Mouse (Mus musculus): ENCODE measurements around the gene Efr3b. TPM values are rescaled to one million over a fixed set of nuclear protein-coding genes. Genes with fewer than 3 reads are reported as not detected.

Gene Efr3b
- 0.97 and 2.0 TPM in 2 replicates for polyA plus RNA-seq (2012; rRNA removed)

- Histone ChIP-seq H3K36me3 (ENCODE audit: control insufficient read depth, insufficient read depth, low read length) (no peaks in the 10 kb centered on the region), H3K27ac (ENCODE audit: insufficient read depth, low read length) (no peak within 1 kb of the TSS), H3K4me3 (ENCODE audit: extremely low read depth, insufficient read depth, insufficient read length) (peak within 1 kb of the TSS; percentile 61), H3K27me3 (ENCODE audit: control insufficient read depth, insufficient read depth, low read length) (peaks cover 13% of the 10 kb centered on the region), H3K4me1 (ENCODE audit: control insufficient read depth, insufficient read depth, insufficient read length) (no peaks in the 10 kb centered on the region)
- TF ChIP-seq CTCF (IDR thresholded peaks at IDR 0.05; ENCODE audit: extremely low read depth, insufficient read depth, insufficient read length, insufficient replicate concordance) = no peak
- TF ChIP-seq POLR2A (IDR thresholded peaks at IDR 0.05; ENCODE audit: low read depth, low read length) = no peak
- WGBS = 3% methylated on average over 76 of the region's 78 CpGs
- DNase-seq (ENCODE audit: low read depth in 1 of 2, low spot score in 2 of 2) = peak in 1 of 2 experiments; percentile 57
These were observed at the start of gene Efr3b for GRCm38 (mm10) chr12:4038061-4039041. Gene Efr3b, minus strand, starts transcription at chr12:4038915.

GRCm38 (mm10) chr12:4083441-4083840, 44.7 kb upstream of the Efr3b start:
- H3K27ac ChIP-seq (ENCODE audit: insufficient read depth, low read length) = no peak overlapping the region
- WGBS = 75% methylated on average over 8 of the region's 8 CpGs
- no peaks in the 10 kb centered on the region for H3K27me3 ChIP-seq (ENCODE audit: control insufficient read depth, insufficient read depth, low read length)
- H3K4me1 ChIP-seq (ENCODE audit: control insufficient read depth, insufficient read depth, insufficient read length) = peaks cover 2% of the 10 kb centered on the region
- no peak for DNase-seq (ENCODE audit: low read depth in 1 of 2, low spot score in 2 of 2)
- no peak overlapping the region for H3K4me3 ChIP-seq (ENCODE audit: extremely low read depth, insufficient read depth, insufficient read length)
- TF ChIP-seq CTCF (IDR thresholded peaks at IDR 0.05; ENCODE audit: extremely low read depth, insufficient read depth, insufficient read length, insufficient replicate concordance) (no peak), POLR2A (IDR thresholded peaks at IDR 0.05; ENCODE audit: low read depth, low read length) (no peak)
- H3K36me3 ChIP-seq (ENCODE audit: control insufficient read depth, insufficient read depth, low read length) = peaks cover 7% of the 10 kb centered on the region

GRCm38 (mm10) chr12:4082132-4083001, 43.7 kb upstream of the Efr3b start, which contains the start of gene Dnajc27:
Gene Dnajc27, plus strand, starts transcription at chr12:4082583.
- H3K4me1 ChIP-seq (ENCODE audit: control insufficient read depth, insufficient read depth, insufficient read length) = peaks cover 2% of the 10 kb centered on the region
- H3K4me3 ChIP-seq (ENCODE audit: extremely low read depth, insufficient read depth, insufficient read length) = peak within 1 kb of the TSS; percentile 89
- H3K27ac ChIP-seq (ENCODE audit: insufficient read depth, low read length) = peak within 1 kb of the TSS; percentile 91
- DNase-seq (ENCODE audit: low read depth in 1 of 2, low spot score in 2 of 2) = peak; percentile 90
- H3K36me3 ChIP-seq (ENCODE audit: control insufficient read depth, insufficient read depth, low read length) = peaks cover 6% of the 10 kb centered on the region
- TF ChIP-seq POLR2A (IDR thresholded peaks at IDR 0.05; ENCODE audit: low read depth, low read length) (no peak; the same call in 1 of the 2 replicates), CTCF (IDR thresholded peaks at IDR 0.05; ENCODE audit: extremely low read depth, insufficient read depth, insufficient read length, insufficient replicate concordance) (no peak)
- H3K27me3 ChIP-seq (ENCODE audit: control insufficient read depth, insufficient read depth, low read length) = no peaks in the 10 kb centered on the region
- 8% methylated on average over 59 of the region's 59 CpGs for WGBS

GRCm38 (mm10) chr12:4080311-4080710, 41.6 kb upstream of the Efr3b start:
- TF ChIP-seq CTCF (IDR thresholded peaks at IDR 0.05; ENCODE audit: extremely low read depth, insufficient read depth, insufficient read length, insufficient replicate concordance) (peak; percentile 52; the same call in 1 of the 2 replicates), POLR2A (IDR thresholded peaks at IDR 0.05; ENCODE audit: low read depth, low read length) (no peak)
- Histone ChIP-seq H3K27me3 (ENCODE audit: control insufficient read depth, insufficient read depth, low read length) (no peaks in the 10 kb centered on the region), H3K27ac (ENCODE audit: insufficient read depth, low read length) (no peak overlapping the region), H3K4me3 (ENCODE audit: extremely low read depth, insufficient read depth, insufficient read length) (no peak overlapping the region), H3K36me3 (ENCODE audit: control insufficient read depth, insufficient read depth, low read length) (no peaks in the 10 kb centered on the region), H3K4me1 (ENCODE audit: control insufficient read depth, insufficient read depth, insufficient read length) (peaks cover 2% of the 10 kb centered on the region)
- WGBS = 0% methylated on average over 2 of the region's 2 CpGs
- DNase-seq (ENCODE audit: low read depth in 1 of 2, low spot score in 2 of 2) = peak; percentile 45 to 69

GRCm38 (mm10) chr12:4078069-4078468, 39.4 kb upstream of the Efr3b start:
- no peak for TF ChIP-seq POLR2A (IDR thresholded peaks at IDR 0.05; ENCODE audit: low read depth, low read length)
- TF ChIP-seq CTCF (IDR thresholded peaks at IDR 0.05; ENCODE audit: extremely low read depth, insufficient read depth, insufficient read length, insufficient replicate concordance) = no peak
- Histone ChIP-seq H3K4me1 (ENCODE audit: control insufficient read depth, insufficient read depth, insufficient read length) (peaks cover 2% of the 10 kb centered on the region), H3K4me3 (ENCODE audit: extremely low read depth, insufficient read depth, insufficient read length) (no peak overlapping the region), H3K27me3 (ENCODE audit: control insufficient read depth, insufficient read depth, low read length) (no peaks in the 10 kb centered on the region), H3K36me3 (ENCODE audit: control insufficient read depth, insufficient read depth, low read length) (no peaks in the 10 kb centered on the region), H3K27ac (ENCODE audit: insufficient read depth, low read length) (no peak overlapping the region)
- WGBS = 67% methylated on average over 1 of the region's 1 CpGs
- no peak for DNase-seq (ENCODE audit: low read depth in 1 of 2, low spot score in 2 of 2)

DNA sequence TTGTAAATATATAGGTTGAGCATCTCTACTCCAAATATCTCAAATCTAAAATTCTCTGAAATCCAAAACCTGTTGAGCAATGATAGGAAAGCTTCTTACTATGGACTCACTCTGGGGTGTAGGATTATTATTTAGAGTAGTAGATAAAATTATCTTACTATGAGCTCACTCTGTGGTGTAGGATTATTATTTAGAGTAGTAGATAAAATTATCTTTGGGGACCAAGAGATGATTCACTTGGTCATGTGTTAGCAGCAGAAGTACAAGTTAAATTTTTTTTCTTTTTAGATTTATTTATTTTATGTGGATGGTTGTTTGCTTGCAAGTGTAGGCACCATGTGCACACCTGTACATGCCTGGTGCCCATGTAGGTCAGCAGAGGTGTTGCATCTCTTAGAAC, 37.7 kb upstream of the Efr3b start:
- Histone ChIP-seq H3K4me1 (ENCODE audit: control insufficient read depth, insufficient read depth, insufficient read length) (no peaks in the 10 kb centered on the region), H3K36me3 (ENCODE audit: control insufficient read depth, insufficient read depth, low read length) (no peaks in the 10 kb centered on the region), H3K27me3 (ENCODE audit: control insufficient read depth, insufficient read depth, low read length) (no peaks in the 10 kb centered on the region), H3K4me3 (ENCODE audit: extremely low read depth, insufficient read depth, insufficient read length) (no peak overlapping the region), H3K27ac (ENCODE audit: insufficient read depth, low read length) (no peak overlapping the region)
- DNase-seq (ENCODE audit: low read depth in 1 of 2, low spot score in 2 of 2) = no peak
- TF ChIP-seq POLR2A (IDR thresholded peaks at IDR 0.05; ENCODE audit: low read depth, low read length) = no peak
- no peak for TF ChIP-seq CTCF (IDR thresholded peaks at IDR 0.05; ENCODE audit: extremely low read depth, insufficient read depth, insufficient read length, insufficient replicate concordance)

Measured in spleen, adult 2 months (tissue).